Mouse (Mus musculus): ENCODE results near the gene Tmem45a2. TPM values are rescaled to one million over a fixed set of nuclear protein-coding genes. Genes with fewer than 3 reads are reported as not detected.

Tmem45a2 gene
- polyA plus RNA-seq, 1 experiment, result not detected

- Histone ChIP-seq H3K4me3 (ENCODE audit: insufficient read depth, low read depth, low read length) (no peak overlapping the region), H3K27ac (ENCODE audit: insufficient read depth, low read depth, low read length) (peak overlapping the region; percentile 84), H3K4me1 (ENCODE audit: control insufficient read depth, insufficient read depth, low read length) (peaks cover 7% of the 10 kb centered on the region), H3K36me3 (ENCODE audit: control insufficient read depth, insufficient read depth, low read length) (no peaks in the 10 kb centered on the region), H3K27me3 (replicated peaks; ENCODE audit: control insufficient read depth, insufficient read depth, low read length) (no peaks in the 10 kb centered on the region)
- peak; percentile 46 for DNase-seq
- WGBS, result 36% methylated on average over 7 of the region's 7 CpGs
- TF ChIP-seq POLR2A (IDR thresholded peaks at IDR 0.05; ENCODE audit: low read depth, low read length) (no peak), CTCF (conservative IDR thresholded peaks at IDR 0.05; ENCODE audit: insufficient read depth, insufficient read length, low read depth, low read length) (no peak)
Measured at GRCm38 (mm10) chr16:57098468-57099144, 27.4 kb upstream of the Tmem45a2 start.

GRCm38 (mm10) chr16:57092911-57093605 is 21.9 kb upstream of the Tmem45a2 start:
- Histone ChIP-seq H3K27me3 (replicated peaks; ENCODE audit: control insufficient read depth, insufficient read depth, low read length) (no peaks in the 10 kb centered on the region), H3K4me1 (ENCODE audit: control insufficient read depth, insufficient read depth, low read length) (no peaks in the 10 kb centered on the region), H3K4me3 (ENCODE audit: insufficient read depth, low read depth, low read length) (no peak overlapping the region), H3K27ac (ENCODE audit: insufficient read depth, low read depth, low read length) (no peak overlapping the region), H3K36me3 (ENCODE audit: control insufficient read depth, insufficient read depth, low read length) (no peaks in the 10 kb centered on the region)
- no peak for DNase-seq
- WGBS, result 60% methylated on average over 6 of the region's 6 CpGs
- no peak for TF ChIP-seq CTCF (conservative IDR thresholded peaks at IDR 0.05; ENCODE audit: insufficient read depth, insufficient read length, low read depth, low read length)
- no peak for TF ChIP-seq POLR2A (IDR thresholded peaks at IDR 0.05; ENCODE audit: low read depth, low read length)

GRCm38 (mm10) chr16:57092460-57092859 is 21.3 kb upstream of the Tmem45a2 start:
- Histone ChIP-seq H3K27ac (ENCODE audit: insufficient read depth, low read depth, low read length) (no peak overlapping the region), H3K4me1 (ENCODE audit: control insufficient read depth, insufficient read depth, low read length) (no peaks in the 10 kb centered on the region), H3K36me3 (ENCODE audit: control insufficient read depth, insufficient read depth, low read length) (no peaks in the 10 kb centered on the region), H3K27me3 (replicated peaks; ENCODE audit: control insufficient read depth, insufficient read depth, low read length) (no peaks in the 10 kb centered on the region), H3K4me3 (ENCODE audit: insufficient read depth, low read depth, low read length) (no peak overlapping the region)
- DNase-seq, result peak; percentile 52
- TF ChIP-seq POLR2A (IDR thresholded peaks at IDR 0.05; ENCODE audit: low read depth, low read length) (no peak), CTCF (conservative IDR thresholded peaks at IDR 0.05; ENCODE audit: insufficient read depth, insufficient read length, low read depth, low read length) (peak; percentile 67)
- 28% methylated on average over 4 of the region's 4 CpGs for WGBS

GRCm38 (mm10) chr16:57079577-57079976 is 8.4 kb upstream of the Tmem45a2 start:
- Histone ChIP-seq H3K27ac (ENCODE audit: insufficient read depth, low read depth, low read length) (no peak overlapping the region), H3K36me3 (ENCODE audit: control insufficient read depth, insufficient read depth, low read length) (no peaks in the 10 kb centered on the region), H3K4me3 (ENCODE audit: insufficient read depth, low read depth, low read length) (no peak overlapping the region), H3K4me1 (ENCODE audit: control insufficient read depth, insufficient read depth, low read length) (no peaks in the 10 kb centered on the region), H3K27me3 (replicated peaks; ENCODE audit: control insufficient read depth, insufficient read depth, low read length) (no peaks in the 10 kb centered on the region)
- DNase-seq, result no peak
- no peak for TF ChIP-seq POLR2A (IDR thresholded peaks at IDR 0.05; ENCODE audit: low read depth, low read length)
- no peak for TF ChIP-seq CTCF (conservative IDR thresholded peaks at IDR 0.05; ENCODE audit: insufficient read depth, insufficient read length, low read depth, low read length)
- 70% methylated on average over 4 of the region's 4 CpGs for WGBS

GRCm38 (mm10) chr16:57075986-57076385 is 4.8 kb upstream of the Tmem45a2 start:
- Histone ChIP-seq H3K27ac (ENCODE audit: insufficient read depth, low read depth, low read length) (no peak overlapping the region), H3K36me3 (ENCODE audit: control insufficient read depth, insufficient read depth, low read length) (no peaks in the 10 kb centered on the region), H3K4me3 (ENCODE audit: insufficient read depth, low read depth, low read length) (no peak overlapping the region), H3K27me3 (replicated peaks; ENCODE audit: control insufficient read depth, insufficient read depth, low read length) (no peaks in the 10 kb centered on the region), H3K4me1 (ENCODE audit: control insufficient read depth, insufficient read depth, low read length) (no peaks in the 10 kb centered on the region)
- TF ChIP-seq POLR2A (IDR thresholded peaks at IDR 0.05; ENCODE audit: low read depth, low read length), result no peak
- no peak for TF ChIP-seq CTCF (conservative IDR thresholded peaks at IDR 0.05; ENCODE audit: insufficient read depth, insufficient read length, low read depth, low read length)
- WGBS, result 77% methylated on average over 7 of the region's 7 CpGs
- no peak for DNase-seq

GRCm38 (mm10) chr16:57062045-57062444 is 9.1 kb downstream of the Tmem45a2 start:
- Histone ChIP-seq H3K4me1 (ENCODE audit: control insufficient read depth, insufficient read depth, low read length) (no peaks in the 10 kb centered on the region), H3K27ac (ENCODE audit: insufficient read depth, low read depth, low read length) (no peak overlapping the region), H3K27me3 (replicated peaks; ENCODE audit: control insufficient read depth, insufficient read depth, low read length) (no peaks in the 10 kb centered on the region), H3K36me3 (ENCODE audit: control insufficient read depth, insufficient read depth, low read length) (no peaks in the 10 kb centered on the region), H3K4me3 (ENCODE audit: insufficient read depth, low read depth, low read length) (no peak overlapping the region)
- TF ChIP-seq CTCF (conservative IDR thresholded peaks at IDR 0.05; ENCODE audit: insufficient read depth, insufficient read length, low read depth, low read length) (no peak), POLR2A (IDR thresholded peaks at IDR 0.05; ENCODE audit: low read depth, low read length) (no peak)
- no peak for DNase-seq
- WGBS, result 88% methylated on average over 3 of the region's 3 CpGs

- Histone ChIP-seq H3K4me1 (ENCODE audit: control insufficient read depth, insufficient read depth, low read length) (no peaks in the 10 kb centered on the region), H3K27me3 (replicated peaks; ENCODE audit: control insufficient read depth, insufficient read depth, low read length) (no peaks in the 10 kb centered on the region), H3K27ac (ENCODE audit: insufficient read depth, low read depth, low read length) (no peak overlapping the region), H3K36me3 (ENCODE audit: control insufficient read depth, insufficient read depth, low read length) (no peaks in the 10 kb centered on the region), H3K4me3 (ENCODE audit: insufficient read depth, low read depth, low read length) (no peak overlapping the region)
- WGBS, result 91% methylated on average over 4 of the region's 4 CpGs
- TF ChIP-seq CTCF (conservative IDR thresholded peaks at IDR 0.05; ENCODE audit: insufficient read depth, insufficient read length, low read depth, low read length), result no peak
- no peak for TF ChIP-seq POLR2A (IDR thresholded peaks at IDR 0.05; ENCODE audit: low read depth, low read length)
- DNase-seq, result no peak
Measured at GRCm38 (mm10) chr16:57056995-57057394, 14.2 kb downstream of the Tmem45a2 start.

Data from kidney, adult 2 months (tissue).